Comparison of ENCODE assay signal across 15 mouse cellular contexts in the genomic region with DNA sequence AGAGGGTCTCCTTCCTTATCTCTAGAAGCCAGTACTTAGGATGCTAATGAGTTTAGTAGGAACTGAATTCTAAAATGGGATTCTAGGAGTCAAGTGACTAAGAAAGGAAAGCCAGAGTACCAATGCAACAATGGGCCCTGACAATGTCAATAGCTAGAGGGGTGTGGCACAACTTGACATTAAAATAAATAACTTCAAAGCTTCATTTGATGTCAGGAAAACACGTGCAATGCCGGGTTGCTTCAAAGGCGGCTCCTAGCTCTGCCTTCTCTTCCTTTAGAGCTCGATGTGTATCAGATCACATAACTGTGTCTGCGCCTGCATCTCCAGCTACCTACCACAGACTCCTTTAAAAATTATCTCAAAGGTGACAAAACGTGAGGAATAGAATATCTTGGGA. TPM values are rescaled to one million over a fixed set of nuclear protein-coding genes. Genes with fewer than 3 reads are reported as not detected.
DNase-seq lines count a peak whose midpoint lies in the region; ATAC-seq and TF ChIP-seq lines count a peak whose summit lies in the region.
"Had no signal": no experiment of that assay in that cellular context is flagged by ENCODE, and none has a peak within 500 bp of the region (broad histone marks: within the 10 kb centered on the region; RNA-seq: fewer than 3 reads in every experiment).

No protein-coding gene starts in this region.

- no peaks in the 10 kb centered on the region for H3K27me3 ChIP-seq in kidney, embryonic 15.5 days
- H3K27me3 ChIP-seq: neural tube, embryonic 15.5 days had no signal

- H3K9ac ChIP-seq in kidney, embryonic 15.5 days, result no peak overlapping the region
- H3K9ac ChIP-seq: forebrain, postnatal 0 days; neural tube, embryonic 15.5 days had no signal

- ATAC-seq in kidney, embryonic 15.5 days (replicated peaks; ENCODE audit: low FRiP score), result no peak
- ATAC-seq: forebrain, postnatal 0 days had no signal

- 63% methylated on average over 6 of the region's 6 CpGs for WGBS in kidney, embryonic 15.5 days

- no peaks in the 10 kb centered on the region for H3K9me3 ChIP-seq in kidney, embryonic 15.5 days (replicated peaks)
- H3K9me3 ChIP-seq: neural tube, embryonic 15.5 days had no signal

- H3K4me2 ChIP-seq in kidney, embryonic 15.5 days, result no peak overlapping the region
- H3K4me2 ChIP-seq: neural tube, embryonic 15.5 days had no signal

- no peak for TF ChIP-seq POLR2A in cortical plate, adult 2 months (IDR thresholded peaks at IDR 0.05; ENCODE audit: extremely low read depth, insufficient read depth, low read length)

- TF ChIP-seq CTCF in cortical plate, adult 2 months (IDR thresholded peaks at IDR 0.05; ENCODE audit: extremely low read depth, insufficient read depth, low read length), result no peak

- no peak for DNase-seq in kidney, adult 18-20 months
- DNase-seq in CD4-positive, CD25-positive, alpha-beta regulatory T cell, adult 2 months (ENCODE audit: low read depth, low spot score), result peak; percentile 76
- peak; percentile 56 for DNase-seq in lung, postnatal 25 days (ENCODE audit: low spot score)
- no peak for DNase-seq in kidney, adult 9 months
- no peak for DNase-seq in cerebellum, postnatal 25 days
- no peak for DNase-seq in cerebellum, adult 9-10 months
- DNase-seq: forebrain, postnatal 0 days; gastrocnemius, postnatal 25 days; heart, postnatal 36 days had no signal

- H3K4me1 ChIP-seq in kidney, embryonic 15.5 days, result no peaks in the 10 kb centered on the region
- H3K4me1 ChIP-seq in cortical plate, adult 2 months (ENCODE audit: control insufficient read depth, insufficient read depth, low read length), result no peaks in the 10 kb centered on the region
- H3K4me1 ChIP-seq: neural tube, embryonic 15.5 days had no signal

- H3K27ac ChIP-seq in kidney, embryonic 15.5 days, result 0 out of 2 replicates have a peak overlapping the region, but pooled peaks have one; percentile 15
- peak overlapping the region; percentile 90 for H3K27ac ChIP-seq in cortical plate, adult 2 months (ENCODE audit: insufficient read depth, low read length)
- H3K27ac ChIP-seq: neural tube, embryonic 15.5 days had no signal

- H3K36me3 ChIP-seq in kidney, embryonic 15.5 days, result no peaks in the 10 kb centered on the region
- H3K36me3 ChIP-seq: neural tube, embryonic 15.5 days had no signal

- H3K4me3 ChIP-seq in kidney, embryonic 15.5 days (replicated peaks), result no peak overlapping the region
- no peak overlapping the region for H3K4me3 ChIP-seq in cortical plate, adult 2 months (ENCODE audit: insufficient read depth, low read length)
- H3K4me3 ChIP-seq: neural tube, embryonic 15.5 days had no signal

RNA-seq across cellular contexts. Expression of a gene that starts 13.8 kb away (rescaled TPM):
- not detected in 2 replicates for polyA plus RNA-seq in kidney, embryonic 15.5 days (2015; fragmentation: Nextera tagmentation; extraction: Ambion mirVana)
- not detected in 2 replicates for polyA plus RNA-seq in cortical plate, adult 2 months (2012; rRNA removed)
- polyA plus RNA-seq: C2C12; forebrain, postnatal 0 days; kidney, adult 2 months; limb, embryonic 11.5 days; neural tube, embryonic 15.5 days had no signal

RNA-seq across cellular contexts. Expression of a gene that starts 18.1 kb away (rescaled TPM):
- polyA plus RNA-seq in kidney, embryonic 15.5 days (2015; fragmentation: Nextera tagmentation; extraction: Ambion mirVana), result not detected in 2 replicates
- not detected in 2 replicates for polyA plus RNA-seq in cortical plate, adult 2 months (2012; rRNA removed)
- polyA plus RNA-seq: C2C12; forebrain, postnatal 0 days; kidney, adult 2 months; limb, embryonic 11.5 days; neural tube, embryonic 15.5 days had no signal

RNA-seq across cellular contexts. Expression of a gene that starts 26.4 kb away (rescaled TPM):
- polyA plus RNA-seq in kidney, embryonic 15.5 days (2015; fragmentation: Nextera tagmentation; extraction: Ambion mirVana), result not detected in 2 replicates
- polyA plus RNA-seq in cortical plate, adult 2 months (2012; rRNA removed), result not detected in 2 replicates
- polyA plus RNA-seq: C2C12; forebrain, postnatal 0 days; kidney, adult 2 months; limb, embryonic 11.5 days; neural tube, embryonic 15.5 days had no signal

RNA-seq across cellular contexts. Expression of a gene that starts 30.7 kb away (rescaled TPM):
- polyA plus RNA-seq in kidney, embryonic 15.5 days (2015; fragmentation: Nextera tagmentation; extraction: Ambion mirVana), result not detected in 2 replicates
- not detected in 2 replicates for polyA plus RNA-seq in cortical plate, adult 2 months (2012; rRNA removed)
- polyA plus RNA-seq: C2C12; forebrain, postnatal 0 days; kidney, adult 2 months; limb, embryonic 11.5 days; neural tube, embryonic 15.5 days had no signal

RNA-seq across cellular contexts. Expression of a gene that starts 42.7 kb away (rescaled TPM):
- not detected in 2 replicates for polyA plus RNA-seq in kidney, embryonic 15.5 days (2015; fragmentation: Nextera tagmentation; extraction: Ambion mirVana)
- polyA plus RNA-seq in cortical plate, adult 2 months (2012; rRNA removed), result not detected in 2 replicates
- polyA plus RNA-seq: C2C12; forebrain, postnatal 0 days; kidney, adult 2 months; limb, embryonic 11.5 days; neural tube, embryonic 15.5 days had no signal

Comparison
In these comparisons a context has a peak if more than half of its experiments do, and no peak if none do; other contexts are left out.
1. DNase-seq: peak in CD4-positive, CD25-positive, alpha-beta regulatory T cell, adult 2 months (single experiment) and lung, postnatal 25 days (single experiment); none in kidney, adult 18-20 months (single experiment), kidney, adult 9 months (single experiment), cerebellum, postnatal 25 days (0 of 2) and cerebellum, adult 9-10 months (single experiment).